9 mouse cellular contexts compared by ENCODE assay signal in the genomic region with DNA sequence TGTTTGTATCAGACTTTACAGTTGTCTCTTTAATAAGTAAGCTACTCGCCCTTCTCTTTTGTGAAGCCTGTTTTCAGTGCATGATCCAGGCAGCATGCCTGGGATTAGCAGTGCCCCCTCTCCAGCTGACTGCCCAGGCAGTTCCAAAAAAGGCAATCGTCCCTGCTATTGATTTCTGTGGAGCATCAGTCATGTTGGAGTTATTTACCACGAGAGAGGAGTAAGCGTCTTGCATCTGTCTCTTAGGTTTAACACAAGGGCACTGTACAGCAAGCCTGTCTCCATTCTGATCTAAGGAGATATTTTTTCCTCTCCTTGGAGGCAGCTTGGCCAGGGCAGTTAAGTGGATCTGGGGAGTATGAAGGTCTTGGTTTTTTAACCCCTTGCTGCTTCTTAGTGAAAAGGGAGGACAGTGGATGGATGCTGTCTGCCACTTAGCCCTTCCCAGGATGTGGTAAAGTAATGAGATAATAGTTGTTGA.
DNase-seq lines count a peak whose midpoint lies in the region; ATAC-seq and TF ChIP-seq lines count a peak whose summit lies in the region.
"Had no signal": no experiment of that assay in that cellular context is flagged by ENCODE, and none has a peak within 500 bp of the region (broad histone marks: within the 10 kb centered on the region; RNA-seq: fewer than 3 reads in every experiment).

No protein-coding gene starts in this region.

- no peaks in the 10 kb centered on the region for H3K9me3 ChIP-seq in kidney, embryonic 14.5 days (ENCODE audit: control insufficient read depth, low read length)
- no peaks in the 10 kb centered on the region for H3K9me3 ChIP-seq in midbrain, embryonic 14.5 days (ENCODE audit: control insufficient read depth, low read length)

- peak; percentile 32; the same call in 1 of the 2 replicates for ATAC-seq in kidney, embryonic 14.5 days (ENCODE audit: low FRiP score, low TSS enrichment)
- ATAC-seq in midbrain, embryonic 14.5 days (ENCODE audit: low FRiP score, low TSS enrichment): no peak

- no peak overlapping the region for H3K9ac ChIP-seq in kidney, embryonic 14.5 days (ENCODE audit: low read depth, low read length)
- no peak overlapping the region for H3K9ac ChIP-seq in midbrain, embryonic 14.5 days (replicated peaks; ENCODE audit: low read length)

- TF ChIP-seq CTCF in bone marrow, adult 2 months (IDR thresholded peaks at IDR 0.05; ENCODE audit: control insufficient read depth, insufficient read depth, low read length): no peak

- no peak for TF ChIP-seq POLR2A in bone marrow, adult 2 months (IDR thresholded peaks at IDR 0.05; ENCODE audit: borderline replicate concordance, control insufficient read depth, low read depth, low read length)

- H3K27ac ChIP-seq in kidney, embryonic 14.5 days (ENCODE audit: low read depth, low read length): no peak overlapping the region
- peak overlapping the region; percentile 72; the same call in 1 of the 2 replicates for H3K27ac ChIP-seq in bone marrow, adult 2 months (ENCODE audit: control insufficient read depth, insufficient read depth, low read depth, low read length, poor library complexity)
- H3K27ac ChIP-seq in midbrain, embryonic 14.5 days (replicated peaks; ENCODE audit: low read depth, low read length): no peak overlapping the region

- no peaks in the 10 kb centered on the region for H3K27me3 ChIP-seq in kidney, embryonic 14.5 days (ENCODE audit: control insufficient read depth, insufficient read depth, low read length)
- no peaks in the 10 kb centered on the region for H3K27me3 ChIP-seq in midbrain, embryonic 14.5 days (ENCODE audit: control insufficient read depth, insufficient read depth, low read length)

- peak; percentile 23 for DNase-seq in adrenal gland, adult 2 months
- no peak for DNase-seq in adrenal gland, adult 8-10 months
- DNase-seq in kidney, adult 8-10 months: no peak
- DNase-seq in midbrain, embryonic 14.5 days: peak; percentile 49
- no peak for DNase-seq in frontal cortex, postnatal 36 days (ENCODE audit: low spot score in 2 of 2)
- DNase-seq in gastrocnemius, postnatal 14 days: no peak
- DNase-seq: right cerebral cortex, postnatal 4 days had no signal

- no peak overlapping the region for H3K4me3 ChIP-seq in kidney, embryonic 14.5 days (ENCODE audit: low read length)
- H3K4me3 ChIP-seq in bone marrow, adult 2 months (replicated peaks; ENCODE audit: control insufficient read depth, low read depth, low read length): no peak overlapping the region
- no peak overlapping the region for H3K4me3 ChIP-seq in midbrain, embryonic 14.5 days (replicated peaks; ENCODE audit: low read depth, low read length)

- no peak overlapping the region for H3K4me2 ChIP-seq in kidney, embryonic 14.5 days (replicated peaks; ENCODE audit: low read depth, low read length)
- no peak overlapping the region for H3K4me2 ChIP-seq in midbrain, embryonic 14.5 days (ENCODE audit: low read length)

- peaks cover 30% of the 10 kb centered on the region for H3K4me1 ChIP-seq in kidney, embryonic 14.5 days (ENCODE audit: control insufficient read depth, insufficient read depth, low read length)
- peaks cover 7% of the 10 kb centered on the region for H3K4me1 ChIP-seq in bone marrow, adult 2 months (ENCODE audit: control insufficient read depth, insufficient read depth, low read length)
- H3K4me1 ChIP-seq in midbrain, embryonic 14.5 days (ENCODE audit: control insufficient read depth, insufficient read depth, low read length): peaks cover 18% of the 10 kb centered on the region

- WGBS in kidney, embryonic 14.5 days: 20% methylated on average over 4 of the region's 4 CpGs
- WGBS in bone marrow, adult 2 months: 37% methylated on average over 4 of the region's 4 CpGs
- 10% methylated on average over 4 of the region's 4 CpGs for WGBS in midbrain, embryonic 14.5 days

- intact Hi-C loops in gastrocnemius, postnatal 14 days (cut with DNase I; ENCODE audit: low total_unique reads): no loop called here

- H3K36me3 ChIP-seq in kidney, embryonic 14.5 days (ENCODE audit: control insufficient read depth, insufficient read depth, low read length): no peaks in the 10 kb centered on the region
- H3K36me3 ChIP-seq in midbrain, embryonic 14.5 days (ENCODE audit: control insufficient read depth, insufficient read depth, low read length): no peaks in the 10 kb centered on the region

Comparison
In these comparisons a context has a peak if more than half of its experiments do, and no peak if none do; other contexts are left out.
1. DNase-seq: peak in adrenal gland, adult 2 months (single experiment) and midbrain, embryonic 14.5 days (single experiment); none in adrenal gland, adult 8-10 months (single experiment), kidney, adult 8-10 months (0 of 2), frontal cortex, postnatal 36 days (0 of 2) and gastrocnemius, postnatal 14 days (single experiment).